Mouse (Mus musculus): ENCODE results near the gene Atp8a2.

The Atp8a2 gene

GRCm38 (mm10) chr14:60196884-60197283 is at the start of gene Atp8a2:
TSS of gene Atp8a2 (minus strand) at chr14:60197179.
- DNase-seq (ENCODE audit: inconsistent ontology term) = no peak

- DNase-seq (ENCODE audit: inconsistent ontology term) = no peak
Measured at GRCm38 (mm10) chr14:60238551-60238950, 41.6 kb upstream of the Atp8a2 start.

- no peak for DNase-seq (ENCODE audit: inconsistent ontology term)
Measured at GRCm38 (mm10) chr14:60219886-60220285, 22.9 kb upstream of the Atp8a2 start.

GRCm38 (mm10) chr14:60217616-60218015 is 20.6 kb upstream of the Atp8a2 start:
- DNase-seq (ENCODE audit: inconsistent ontology term) = no peak

- no peak for DNase-seq (ENCODE audit: inconsistent ontology term)
Measured at GRCm38 (mm10) chr14:60216125-60216524, 19.1 kb upstream of the Atp8a2 start.

- no peak for DNase-seq (ENCODE audit: inconsistent ontology term)
Measured at GRCm38 (mm10) chr14:60215000-60215399, 18.0 kb upstream of the Atp8a2 start.

- no peak for DNase-seq (ENCODE audit: inconsistent ontology term)
Measured at GRCm38 (mm10) chr14:60214040-60214439, 17.1 kb upstream of the Atp8a2 start.

- DNase-seq (ENCODE audit: inconsistent ontology term) = no peak
Measured at GRCm38 (mm10) chr14:60209166-60209565, 12.2 kb upstream of the Atp8a2 start.

GRCm38 (mm10) chr14:60204993-60205392 is 8.0 kb upstream of the Atp8a2 start:
- DNase-seq (ENCODE audit: inconsistent ontology term) = no peak

GRCm38 (mm10) chr14:60195999-60196398 is 980 bp downstream of the Atp8a2 start:
- DNase-seq (ENCODE audit: inconsistent ontology term) = no peak

- DNase-seq (ENCODE audit: inconsistent ontology term) = no peak
Measured at GRCm38 (mm10) chr14:60194606-60195005, 2.4 kb downstream of the Atp8a2 start.

GRCm38 (mm10) chr14:60189771-60190170 is 7.2 kb downstream of the Atp8a2 start:
- no peak for DNase-seq (ENCODE audit: inconsistent ontology term)

- DNase-seq (ENCODE audit: inconsistent ontology term) = no peak
Measured at GRCm38 (mm10) chr14:60188201-60188825, 8.7 kb downstream of the Atp8a2 start.

- no peak for DNase-seq (ENCODE audit: inconsistent ontology term)
Measured at GRCm38 (mm10) chr14:60181306-60181705, 15.7 kb downstream of the Atp8a2 start.

GRCm38 (mm10) chr14:60178571-60178955 is 18.4 kb downstream of the Atp8a2 start:
- no peak for DNase-seq (ENCODE audit: inconsistent ontology term)

- no peak for DNase-seq (ENCODE audit: inconsistent ontology term)
Measured at GRCm38 (mm10) chr14:60177614-60178570, 19.1 kb downstream of the Atp8a2 start.

- DNase-seq (ENCODE audit: inconsistent ontology term) = peak; percentile 80
Measured at GRCm38 (mm10) chr14:60176891-60177613, 19.9 kb downstream of the Atp8a2 start.

GRCm38 (mm10) chr14:60176469-60176890 is 20.5 kb downstream of the Atp8a2 start:
- no peak for DNase-seq (ENCODE audit: inconsistent ontology term)

GRCm38 (mm10) chr14:60172286-60173055 is 24.5 kb downstream of the Atp8a2 start:
- peak; percentile 19 for DNase-seq (ENCODE audit: inconsistent ontology term)

GRCm38 (mm10) chr14:60170845-60171610 is 26.0 kb downstream of the Atp8a2 start:
- DNase-seq (ENCODE audit: inconsistent ontology term) = no peak

GRCm38 (mm10) chr14:60163367-60163766 is 33.6 kb downstream of the Atp8a2 start:
- DNase-seq (ENCODE audit: inconsistent ontology term) = no peak

All from Muller cell, postnatal 12 days (primary cell).